Comparison of ENCODE assay signal across 8 mouse cellular contexts in the genomic region with DNA sequence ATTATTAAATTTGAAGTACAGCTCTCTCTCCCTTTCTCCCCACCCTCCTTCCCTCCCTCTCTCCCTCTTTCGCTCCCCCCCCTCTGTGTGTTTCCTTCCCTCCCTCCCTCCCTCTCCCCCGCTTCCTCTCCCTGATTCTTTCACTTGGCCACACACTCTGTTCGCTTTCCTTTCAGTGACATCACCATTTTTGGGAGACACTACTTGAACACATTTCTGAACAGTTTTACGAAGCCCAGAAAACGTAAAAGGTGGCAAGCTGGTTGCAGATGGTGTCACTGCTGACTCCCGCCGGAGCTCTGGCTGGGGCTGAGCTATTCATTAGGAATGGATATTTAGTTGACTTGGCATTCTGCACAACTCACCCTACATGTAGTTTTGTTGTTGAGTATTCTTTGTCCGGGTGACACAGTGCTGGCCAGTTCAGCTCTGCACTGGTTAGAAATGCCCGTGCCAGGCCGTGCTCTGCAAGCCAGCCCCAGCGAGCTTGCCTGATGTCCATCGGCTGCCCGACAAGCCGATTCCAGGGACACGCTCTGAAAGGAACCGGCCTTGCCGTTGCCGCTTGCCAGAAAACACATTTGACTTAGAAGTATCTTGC. TPM values are rescaled to one million over a fixed set of nuclear protein-coding genes. Genes with fewer than 3 reads are reported as not detected.
A peak's percentile ranks its signal among the peaks of the same experiment; 100 is the strongest.
DNase-seq lines count a peak whose midpoint lies in the region; ATAC-seq and TF ChIP-seq lines count a peak whose summit lies in the region.

No protein-coding gene starts in this region.

- peak overlapping the region; percentile 9; the same call in 1 of the 2 replicates for H3K9ac ChIP-seq in forebrain, embryonic 14.5 days (ENCODE audit: low read length)
- H3K9ac ChIP-seq in hindbrain, embryonic 14.5 days = no peak overlapping the region; the same call in 1 of the 2 replicates
- no peak overlapping the region for H3K9ac ChIP-seq in stomach, postnatal 0 days (ENCODE audit: low read length)

- peaks cover 7% of the 10 kb centered on the region; the same call in 1 of the 2 replicates for H3K4me1 ChIP-seq in forebrain, embryonic 14.5 days (ENCODE audit: control insufficient read depth, insufficient read depth, low read length)
- peaks cover 12% of the 10 kb centered on the region for H3K4me1 ChIP-seq in hindbrain, embryonic 14.5 days (replicated peaks; ENCODE audit: control insufficient read depth, insufficient read depth, low read length)
- H3K4me1 ChIP-seq in stomach, postnatal 0 days (replicated peaks; ENCODE audit: control insufficient read depth, insufficient read depth) = no peaks in the 10 kb centered on the region

- peak overlapping the region; percentile 26 for H3K4me2 ChIP-seq in forebrain, embryonic 14.5 days (ENCODE audit: low read length)
- peak overlapping the region; percentile 29 for H3K4me2 ChIP-seq in hindbrain, embryonic 14.5 days (replicated peaks)
- H3K4me2 ChIP-seq in stomach, postnatal 0 days (replicated peaks; ENCODE audit: low read depth) = peak overlapping the region; percentile 15; the same call in 1 of the 2 replicates

- H3K4me3 ChIP-seq in forebrain, embryonic 14.5 days (ENCODE audit: low read depth, low read length) = no peak overlapping the region
- H3K4me3 ChIP-seq in hindbrain, embryonic 14.5 days (replicated peaks; ENCODE audit: low read length) = no peak overlapping the region
- H3K4me3 ChIP-seq in stomach, postnatal 0 days (ENCODE audit: low read depth, low read length) = no peak overlapping the region

- H3K9me3 ChIP-seq in forebrain, embryonic 14.5 days (replicated peaks; ENCODE audit: control insufficient read depth, low read length) = no peaks in the 10 kb centered on the region
- no peaks in the 10 kb centered on the region for H3K9me3 ChIP-seq in hindbrain, embryonic 14.5 days (ENCODE audit: control insufficient read depth, low read length)
- no peaks in the 10 kb centered on the region for H3K9me3 ChIP-seq in stomach, postnatal 0 days (ENCODE audit: control insufficient read depth, low read length)

- ATAC-seq in forebrain, embryonic 14.5 days = peak; percentile 67
- ATAC-seq in hindbrain, embryonic 14.5 days (ENCODE audit: low FRiP score) = peak; percentile 57; the same call in 1 of the 2 replicates
- no peak for ATAC-seq in stomach, postnatal 0 days (ENCODE audit: low FRiP score, low TSS enrichment)
- no peak for ATAC-seq in megakaryocyte-erythroid progenitor cell, adult 5-6 weeks (replicated peaks; ENCODE audit: low FRiP score, low TSS enrichment, poor library complexity, severe bottlenecking)

- no peak for TF ChIP-seq CTCF in stomach, postnatal 0 days (IDR thresholded peaks at IDR 0.05; ENCODE audit: low read depth)

- WGBS in forebrain, embryonic 14.5 days = 50% methylated on average over 18 of the region's 18 CpGs
- WGBS in hindbrain, embryonic 14.5 days = 53% methylated on average over 18 of the region's 18 CpGs
- 53% methylated on average over 18 of the region's 18 CpGs for WGBS in stomach, postnatal 0 days

- peak overlapping the region; percentile 36; the same call in 1 of the 2 replicates for H3K27ac ChIP-seq in forebrain, embryonic 14.5 days (ENCODE audit: low read depth, low read length)
- peak overlapping the region; percentile 22; the same call in 1 of the 2 replicates for H3K27ac ChIP-seq in hindbrain, embryonic 14.5 days
- H3K27ac ChIP-seq in stomach, postnatal 0 days (replicated peaks) = peak overlapping the region; percentile 63

- no peaks in the 10 kb centered on the region for H3K36me3 ChIP-seq in forebrain, embryonic 14.5 days (ENCODE audit: control insufficient read depth, insufficient read depth, low read length)
- H3K36me3 ChIP-seq in hindbrain, embryonic 14.5 days (replicated peaks; ENCODE audit: control insufficient read depth, insufficient read depth) = no peaks in the 10 kb centered on the region
- no peaks in the 10 kb centered on the region for H3K36me3 ChIP-seq in stomach, postnatal 0 days (ENCODE audit: control insufficient read depth, insufficient read depth, low read length)

- DNase-seq in kidney, adult 18-20 months = peak; percentile 29
- DNase-seq in kidney, adult 9 months = no peak
- DNase-seq in adrenal gland, postnatal 25 days = peak; percentile 60
- peak; percentile 64 for DNase-seq in forebrain, embryonic 14.5 days (ENCODE audit: low spot score)
- no peak for DNase-seq in hindbrain, embryonic 14.5 days (ENCODE audit: low spot score)
- DNase-seq in lung, postnatal 10 days = peak; percentile 43
- no peak for DNase-seq in stomach, postnatal 0 days (ENCODE audit: low spot score)

- no peaks in the 10 kb centered on the region for H3K27me3 ChIP-seq in forebrain, embryonic 14.5 days (replicated peaks; ENCODE audit: control insufficient read depth, insufficient read depth, low read length)
- H3K27me3 ChIP-seq in hindbrain, embryonic 14.5 days (ENCODE audit: control insufficient read depth, insufficient read depth, low read length) = no peaks in the 10 kb centered on the region
- H3K27me3 ChIP-seq in stomach, postnatal 0 days (ENCODE audit: control insufficient read depth, insufficient read depth, low read length) = no peaks in the 10 kb centered on the region

- TF ChIP-seq EP300 in stomach, postnatal 0 days (optimal IDR thresholded peaks at IDR 0.05) = no peak

RNA-seq across cellular contexts. Expression of gene Rapgef4, which starts 57.7 kb away (rescaled TPM):
- 399 and 527 TPM in 2 replicates for total RNA-seq in adrenal gland, postnatal 25 days (2021)
- 6.2 and 9.2 TPM in 2 replicates for polyA plus RNA-seq in forebrain, embryonic 14.5 days (2014; fragmentation: Nextera tagmentation; extraction: Ambion mirVana)
- 28.4 and 28.9 TPM in 2 replicates for polyA plus RNA-seq in hindbrain, embryonic 14.5 days (2014; fragmentation: Nextera tagmentation; extraction: Ambion mirVana)
- 3.5 and 3.6 TPM in 2 replicates for polyA plus RNA-seq in stomach, postnatal 0 days (2015; fragmentation: Nextera tagmentation; extraction: Ambion mirVana)
- total RNA-seq in megakaryocyte-erythroid progenitor cell, adult 5-6 weeks (2014; fragmentation: Nextera tagmentation) = not detected in 2 replicates
- total RNA-seq in megakaryocyte-erythroid progenitor cell, adult 5-6 weeks (2017) = not detected in 2 replicates

Comparison
In these comparisons a context has a peak if more than half of its experiments do, and no peak if none do; other contexts are left out.
1. DNase-seq: peak in kidney, adult 18-20 months (single experiment), adrenal gland, postnatal 25 days (single experiment), forebrain, embryonic 14.5 days (single experiment) and lung, postnatal 10 days (single experiment); none in kidney, adult 9 months (single experiment), hindbrain, embryonic 14.5 days (single experiment) and stomach, postnatal 0 days (single experiment).
2. ATAC-seq: peak in forebrain, embryonic 14.5 days (single experiment) and hindbrain, embryonic 14.5 days (single experiment); none in stomach, postnatal 0 days (single experiment) and megakaryocyte-erythroid progenitor cell, adult 5-6 weeks (single experiment).
3. Peak in every context shown above with its lines, with median percentiles within 50 percentile points of each other: H3K27ac ChIP-seq and H3K4me2 ChIP-seq.